29 mouse cellular contexts compared by ENCODE assay signal in genomic region chr12:86331248-86331647, GRCm38 (mm10). TPM values are rescaled to one million over a fixed set of nuclear protein-coding genes. Genes with fewer than 3 reads are reported as not detected.
DNase-seq lines count a peak whose midpoint lies in the region; ATAC-seq lines count a peak whose summit lies in the region.
"Had no signal": no experiment of that assay in that cellular context is flagged by ENCODE, and none has a peak within 500 bp of the region (broad histone marks: within the 10 kb centered on the region; RNA-seq: fewer than 3 reads in every experiment).

No protein-coding gene starts in this region.

- H3K4me3 ChIP-seq in hindbrain, embryonic 16.5 days (ENCODE audit: low read length): no peak overlapping the region
- H3K4me3 ChIP-seq in hindbrain, embryonic 12.5 days: no peak overlapping the region
- H3K4me3 ChIP-seq in midbrain, embryonic 16.5 days (ENCODE audit: low read depth, low read length): no peak overlapping the region
- H3K4me3 ChIP-seq in midbrain, embryonic 15.5 days: no peak overlapping the region
- no peak overlapping the region for H3K4me3 ChIP-seq in neural tube, embryonic 13.5 days
- H3K4me3 ChIP-seq: forebrain, embryonic 15.5 days; limb, embryonic 10.5 days; limb, embryonic 15.5 days; liver, embryonic 13.5 days; megakaryocyte, embryonic 14.5 days; stomach, embryonic 15.5 days had no signal

- H3K4me2 ChIP-seq in hindbrain, embryonic 16.5 days (ENCODE audit: low read length): peak overlapping the region; percentile 14; the same call in 1 of the 2 replicates
- H3K4me2 ChIP-seq in hindbrain, embryonic 12.5 days (replicated peaks): no peak overlapping the region; the same call in 1 of the 2 replicates
- 0 out of 2 replicates have a peak overlapping the region, but pooled peaks have one; percentile 12 for H3K4me2 ChIP-seq in midbrain, embryonic 16.5 days (ENCODE audit: low read length)
- H3K4me2 ChIP-seq in midbrain, embryonic 15.5 days: no peak overlapping the region
- peak overlapping the region; percentile 30 for H3K4me2 ChIP-seq in neural tube, embryonic 13.5 days
- H3K4me2 ChIP-seq: forebrain, embryonic 15.5 days; limb, embryonic 15.5 days; liver, embryonic 13.5 days; stomach, embryonic 15.5 days had no signal

- DNase-seq in retina, postnatal 1 day: peak; percentile 59
- no peak for DNase-seq in heart, postnatal 10 days
- DNase-seq in embryo, embryonic 10.5 days (ENCODE audit: low spot score): no peak
- DNase-seq: adrenal gland, adult 2 months; adrenal gland, postnatal 36 days; B cell, adult 2 months; cerebellum, adult 18-20 months; cerebellum, postnatal 14 days; gastrocnemius, postnatal 10 days; kidney, adult 9 months; kidney, postnatal 10 days; layer of hippocampus, adult 9-11 months; liver, embryonic 13.5 days; lung, adult 18-20 months; lung, postnatal 4 days; right cerebral cortex, postnatal 14 days had no signal

- ATAC-seq in hindbrain, embryonic 16.5 days: no peak
- ATAC-seq in hindbrain, embryonic 12.5 days (ENCODE audit: low FRiP score): no peak
- ATAC-seq in midbrain, embryonic 16.5 days: no peak
- no peak for ATAC-seq in midbrain, embryonic 15.5 days (replicated peaks)
- 0 out of 2 replicates have a peak, but pooled peaks have one; percentile 52 for ATAC-seq in neural tube, embryonic 13.5 days (ENCODE audit: low read depth)
- ATAC-seq: activated CD4-positive, CD25-positive, alpha-beta regulatory T cell, adult 4 months; intestine, postnatal 0 days; lung, postnatal 0 days had no signal

- intact Hi-C loops in heart, postnatal 10 days (cut with DNase I): no loop called here

- no peaks in the 10 kb centered on the region for H3K36me3 ChIP-seq in hindbrain, embryonic 16.5 days (ENCODE audit: control insufficient read depth, insufficient read depth, low read length)
- no peaks in the 10 kb centered on the region for H3K36me3 ChIP-seq in hindbrain, embryonic 12.5 days
- H3K36me3 ChIP-seq in midbrain, embryonic 16.5 days (ENCODE audit: control insufficient read depth, insufficient read depth, low read length): no peaks in the 10 kb centered on the region
- H3K36me3 ChIP-seq in midbrain, embryonic 15.5 days (replicated peaks): no peaks in the 10 kb centered on the region
- no peaks in the 10 kb centered on the region for H3K36me3 ChIP-seq in neural tube, embryonic 13.5 days
- H3K36me3 ChIP-seq: forebrain, embryonic 15.5 days; limb, embryonic 10.5 days; limb, embryonic 15.5 days; liver, embryonic 13.5 days; stomach, embryonic 15.5 days had no signal

- no peak overlapping the region for H3K27ac ChIP-seq in hindbrain, embryonic 16.5 days (ENCODE audit: low read depth, low read length)
- H3K27ac ChIP-seq in hindbrain, embryonic 12.5 days: no peak overlapping the region
- no peak overlapping the region for H3K27ac ChIP-seq in midbrain, embryonic 16.5 days (ENCODE audit: low read length)
- no peak overlapping the region for H3K27ac ChIP-seq in midbrain, embryonic 15.5 days
- no peak overlapping the region for H3K27ac ChIP-seq in neural tube, embryonic 13.5 days (replicated peaks)
- H3K27ac ChIP-seq: forebrain, embryonic 15.5 days; limb, embryonic 10.5 days; limb, embryonic 15.5 days; liver, embryonic 13.5 days; stomach, embryonic 15.5 days had no signal

- no peaks in the 10 kb centered on the region for H3K9me3 ChIP-seq in hindbrain, embryonic 16.5 days (ENCODE audit: control insufficient read depth, low read length)
- no peaks in the 10 kb centered on the region; the same call in 1 of the 2 replicates for H3K9me3 ChIP-seq in hindbrain, embryonic 12.5 days (replicated peaks)
- H3K9me3 ChIP-seq in midbrain, embryonic 16.5 days (replicated peaks; ENCODE audit: control insufficient read depth, low read length, poor library complexity, severe bottlenecking): no peaks in the 10 kb centered on the region
- no peaks in the 10 kb centered on the region for H3K9me3 ChIP-seq in midbrain, embryonic 15.5 days
- no peaks in the 10 kb centered on the region for H3K9me3 ChIP-seq in neural tube, embryonic 13.5 days
- H3K9me3 ChIP-seq: forebrain, embryonic 15.5 days; limb, embryonic 10.5 days; limb, embryonic 15.5 days; liver, embryonic 13.5 days; stomach, embryonic 15.5 days had no signal

- H3K27me3 ChIP-seq in hindbrain, embryonic 16.5 days (replicated peaks; ENCODE audit: control insufficient read depth, insufficient read depth, low read length): no peaks in the 10 kb centered on the region
- H3K27me3 ChIP-seq in hindbrain, embryonic 12.5 days: no peaks in the 10 kb centered on the region
- H3K27me3 ChIP-seq in midbrain, embryonic 16.5 days (ENCODE audit: control insufficient read depth, insufficient read depth, low read depth, low read length): no peaks in the 10 kb centered on the region
- peaks cover 3% of the 10 kb centered on the region; the same call in 1 of the 2 replicates for H3K27me3 ChIP-seq in midbrain, embryonic 15.5 days (replicated peaks)
- H3K27me3 ChIP-seq in neural tube, embryonic 13.5 days: peaks cover 41% of the 10 kb centered on the region
- H3K27me3 ChIP-seq: forebrain, embryonic 15.5 days; limb, embryonic 15.5 days; liver, embryonic 13.5 days; stomach, embryonic 15.5 days had no signal

- 41% methylated on average over 10 of the region's 10 CpGs for WGBS in hindbrain, embryonic 16.5 days
- WGBS in hindbrain, embryonic 12.5 days: 62% methylated on average over 10 of the region's 10 CpGs
- 44% methylated on average over 10 of the region's 10 CpGs for whole genome bisulfite sequencing in midbrain, embryonic 16.5 days
- 44% methylated on average over 10 of the region's 10 CpGs for WGBS in midbrain, embryonic 15.5 days
- 37% methylated on average over 10 of the region's 10 CpGs for WGBS in neural tube, embryonic 13.5 days

- no peak overlapping the region for H3K9ac ChIP-seq in hindbrain, embryonic 16.5 days (ENCODE audit: low read depth, low read length)
- H3K9ac ChIP-seq in hindbrain, embryonic 12.5 days: no peak overlapping the region
- no peak overlapping the region for H3K9ac ChIP-seq in midbrain, embryonic 16.5 days (ENCODE audit: low read depth, low read length)
- H3K9ac ChIP-seq in midbrain, embryonic 15.5 days: no peak overlapping the region
- no peak overlapping the region for H3K9ac ChIP-seq in neural tube, embryonic 13.5 days
- H3K9ac ChIP-seq: forebrain, embryonic 15.5 days; limb, embryonic 15.5 days; liver, embryonic 13.5 days; stomach, embryonic 15.5 days had no signal

- H3K4me1 ChIP-seq in hindbrain, embryonic 16.5 days (ENCODE audit: control insufficient read depth, insufficient read depth, low read depth, low read length): no peaks in the 10 kb centered on the region
- H3K4me1 ChIP-seq in hindbrain, embryonic 12.5 days: peaks cover 10% of the 10 kb centered on the region
- H3K4me1 ChIP-seq in midbrain, embryonic 16.5 days (ENCODE audit: control insufficient read depth, insufficient read depth, low read length): peaks cover 9% of the 10 kb centered on the region; the same call in 1 of the 2 replicates
- peaks cover 7% of the 10 kb centered on the region; the same call in 1 of the 2 replicates for H3K4me1 ChIP-seq in midbrain, embryonic 15.5 days
- peaks cover 13% of the 10 kb centered on the region for H3K4me1 ChIP-seq in neural tube, embryonic 13.5 days (replicated peaks)
- H3K4me1 ChIP-seq: limb, embryonic 15.5 days; liver, embryonic 13.5 days; megakaryocyte, embryonic 14.5 days; stomach, embryonic 15.5 days had no signal

RNA-seq across cellular contexts. Expression of gene Esrrb, which starts 29.7 kb away (rescaled TPM):
- 5.2 and 7.0 TPM in 2 replicates for polyA plus RNA-seq in hindbrain, embryonic 16.5 days (2015; fragmentation: Nextera tagmentation; extraction: Ambion mirVana)
- polyA plus RNA-seq in hindbrain, embryonic 12.5 days (2016; fragmentation: Nextera tagmentation; extraction: Ambion mirVana): 1.7 and 3.2 TPM in 2 replicates
- 4.7 and 4.9 TPM in 2 replicates for polyA plus RNA-seq in midbrain, embryonic 16.5 days (2015; fragmentation: Nextera tagmentation; extraction: Ambion mirVana)
- polyA plus RNA-seq in midbrain, embryonic 15.5 days (2015; fragmentation: Nextera tagmentation; extraction: Ambion mirVana): 4.6 and 5.5 TPM in 2 replicates
- 2.7 and 3.0 TPM in 2 replicates for polyA plus RNA-seq in neural tube, embryonic 13.5 days (2015; fragmentation: Nextera tagmentation; extraction: Ambion mirVana)
- 10 to 100 TPM; 11.0 to 15.4 TPM for total RNA-seq in heart, postnatal 10 days (2021)
- polyA plus RNA-seq: activated CD4-positive, CD25-positive, alpha-beta regulatory T cell, adult 4 months; liver, embryonic 13.5 days had no signal

Comparison
In these comparisons a context has a peak if more than half of its experiments do, and no peak if none do; other contexts are left out.
1. H3K4me2 ChIP-seq: peak in hindbrain, embryonic 16.5 days (single experiment), midbrain, embryonic 16.5 days (single experiment) and neural tube, embryonic 13.5 days (single experiment); none in hindbrain, embryonic 12.5 days (single experiment) and midbrain, embryonic 15.5 days (single experiment).